Mouse (Mus musculus) adrenal gland, postnatal 10 days (tissue): ENCODE measurements around the gene Pvrig. TPM values are rescaled to one million over a fixed set of nuclear protein-coding genes. Genes with fewer than 3 reads are reported as not detected.
"Not testable (repeated sequence)": the region's sequence is repeated elsewhere in the genome, so short reads cannot be mapped to it uniquely, and the experiment has no call there.

Experiments used
- DNase-seq: peaks from one replicate; pipeline ENCODE4 v3.0.0; 2021; ENCODE audit warnings: mixed read lengths
- long read RNA-seq, 2 experiments: library from polyadenylated mRNA; stranded (forward); transcript quantifications; one replicate each; pipeline ENCODE4 v2.0.0; 2021
- total RNA-seq, 2 experiments: library from RNA; stranded (reverse); gene quantifications; 2 replicates each; pipeline ENCODE4 v1.2.3; 2021

Gene Pvrig
- total RNA-seq = under 1 TPM in 1 of 2 experiments, not detected in 1; 0.42 TPM
- long read RNA-seq, experiment 1 = 0 reads
- long read RNA-seq, experiment 2 = 0 reads

GRCm38 (mm10) chr5:138341661-138342060 lies at the start of gene Pvrig:
Gene Pvrig (plus strand): TSS chr5:138341961.
- DNase-seq = no peak

- no peak for DNase-seq
These were observed 47.6 kb upstream of the Pvrig start for GRCm38 (mm10) chr5:138294158-138294557.

- DNase-seq = no peak
These were observed 42.1 kb upstream of the Pvrig start for GRCm38 (mm10) chr5:138299613-138300012.

GRCm38 (mm10) chr5:138312795-138313194 lies 29.0 kb upstream of the Pvrig start:
- DNase-seq = no peak

- no peak for DNase-seq
These were observed 1.5 kb downstream of the Pvrig start for GRCm38 (mm10) chr5:138343216-138343615.

GRCm38 (mm10) chr5:138363208-138363607 lies 21.4 kb downstream of the Pvrig start:
- not testable (repeated sequence) for DNase-seq

GRCm38 (mm10) chr5:138365347-138365746 lies 23.6 kb downstream of the Pvrig start:
- DNase-seq = not testable (repeated sequence)

Other genes starting within 250 kb of the Pvrig start
- gene Zscan21, start 225.1 kb upstream of the Pvrig start, total RNA-seq = 10 to 100 TPM; 17.3 to 19.4 TPM
- gene Zfp113, start 186.2 kb upstream of the Pvrig start, total RNA-seq = 10 to 100 TPM; 10.6 to 14.3 TPM
- 100 to 1,000 TPM; 151 to 155 TPM for gene Cops6, start 180.9 kb upstream of the Pvrig start, total RNA-seq
- gene Ap4m1, start 170.0 kb upstream of the Pvrig start, total RNA-seq = 10 to 100 TPM; 19.7 to 31.9 TPM
- 10 to 100 TPM; 52.6 to 68.5 TPM for gene Mcm7, start 169.5 kb upstream of the Pvrig start, total RNA-seq
- 10 to 100 TPM; 30.4 to 33.3 TPM for gene Taf6, start 154.5 kb upstream of the Pvrig start, total RNA-seq
- 10 to 100 TPM; 19.1 to 20.1 TPM for gene Cnpy4, start 154.5 kb upstream of the Pvrig start, total RNA-seq
- 1 to 10 TPM; 8.1 to 9.4 TPM for gene Mblac1, start 147.6 kb upstream of the Pvrig start, total RNA-seq
- under 1 TPM; 0.51 to 0.96 TPM for gene Nxpe5, start 116.1 kb upstream of the Pvrig start, total RNA-seq
- gene Lamtor4, start 86.5 kb upstream of the Pvrig start, total RNA-seq = 10 to 100 TPM; 67.1 to 74.8 TPM
- gene BC037034, start 77.9 kb upstream of the Pvrig start, total RNA-seq = 10 to 100 TPM; 17.1 to 20.6 TPM
- gene Gal3st4, start 69.1 kb upstream of the Pvrig start, total RNA-seq = under 1 TPM; 0.15 to 0.54 TPM
- gene Gm43720, start 62.0 kb upstream of the Pvrig start, total RNA-seq = under 1 TPM in 1 of 2 experiments, not detected in 1; 0.03 TPM
- 1 to 10 TPM in 1 of 2 experiments, under 1 TPM in 1; 0.96 to 2.0 TPM for gene Gpc2, start 62.0 kb upstream of the Pvrig start, total RNA-seq
- gene Stag3, start 61.7 kb upstream of the Pvrig start, total RNA-seq = under 1 TPM; 0.30 to 0.39 TPM
- 10 to 100 TPM in 1 of 2 experiments, 1 to 10 TPM in 1; 8.6 to 13.2 TPM for gene Zfp157, start 99.5 kb downstream of the Pvrig start, total RNA-seq
- gene 1700123K08Rik, start 222.8 kb downstream of the Pvrig start, total RNA-seq = not detected